Mouse (Mus musculus): Measurements from ENCODE around the gene Zfp592. TPM values are rescaled to one million over a fixed set of nuclear protein-coding genes. Genes with fewer than 3 reads are reported as not detected.
A peak's percentile ranks its signal among the peaks of the same experiment; 100 is the strongest.

The Zfp592 gene
- total and polyA plus RNA-seq, 2 experiments from 2014 or later, result 4.3 to 30.9 TPM

- TF ChIP-seq CTCF (IDR thresholded peaks at IDR 0.05; ENCODE audit: low read depth), result no peak
- Histone ChIP-seq H3K9ac (replicated peaks; ENCODE audit: low read length) (no peak overlapping the region), H3K27ac (no peak overlapping the region), H3K9me3 (ENCODE audit: low read length) (no peaks in the 10 kb centered on the region), H3K36me3 (ENCODE audit: insufficient read depth, low read length) (no peaks in the 10 kb centered on the region), H3K4me2 (ENCODE audit: low read depth, low read length) (no peak overlapping the region), H3K4me3 (ENCODE audit: low read length) (no peak overlapping the region), H3K4me1 (ENCODE audit: insufficient read depth, low read length) (no peaks in the 10 kb centered on the region), H3K27me3 (ENCODE audit: insufficient read depth, low read length) (no peaks in the 10 kb centered on the region)
- peak; percentile 17 for DNase-seq (ENCODE audit: low spot score)
- WGBS, result 76% methylated on average over 11 of the region's 11 CpGs
- ATAC-seq, result no peak
Observed at GRCm38 (mm10) chr7:80980566-80980965, 12.9 kb upstream of the Zfp592 start.

DNA sequence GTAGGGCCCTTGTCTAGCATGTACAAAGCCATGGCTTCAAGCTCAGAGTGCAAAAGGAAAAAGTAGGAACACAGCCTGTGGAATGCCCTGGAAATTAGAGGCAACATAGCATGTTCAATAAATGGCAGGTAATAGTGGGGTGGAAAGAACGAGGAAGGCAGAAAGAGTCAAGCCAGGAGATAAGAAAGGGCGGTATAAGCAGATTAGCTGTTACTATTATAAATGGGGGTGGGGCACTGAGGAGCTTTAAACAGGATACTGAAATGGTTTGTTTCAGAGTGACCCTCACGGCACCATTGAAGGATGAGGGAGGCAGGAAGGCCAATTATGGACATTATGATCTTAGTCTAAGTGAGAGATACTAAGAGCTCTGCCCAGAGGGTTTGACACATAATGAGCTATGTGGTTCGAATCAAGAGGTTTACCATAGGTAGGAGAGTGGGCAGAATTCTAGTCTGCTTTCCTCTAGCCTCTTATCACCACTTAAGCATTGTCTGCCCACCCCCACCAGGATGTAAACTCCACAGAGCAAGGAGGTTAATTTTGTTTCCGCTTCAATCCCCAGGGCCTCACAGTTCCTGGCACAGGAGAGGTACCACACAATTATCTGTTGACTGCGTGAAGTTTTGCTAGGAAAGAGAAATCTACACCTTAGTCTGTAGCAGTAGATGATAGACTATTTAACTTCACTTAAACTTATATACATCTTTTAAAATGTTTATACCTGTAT, 6.9 kb upstream of the Zfp592 start:
- no peaks in the 10 kb centered on the region for H3K4me1 ChIP-seq (ENCODE audit: insufficient read depth, low read length)
- H3K9me3 ChIP-seq (ENCODE audit: low read length), result no peaks in the 10 kb centered on the region
- TF ChIP-seq CTCF (IDR thresholded peaks at IDR 0.05; ENCODE audit: low read depth), result no peak
- H3K27ac ChIP-seq, result no peak overlapping the region
- H3K27me3 ChIP-seq (ENCODE audit: insufficient read depth, low read length), result no peaks in the 10 kb centered on the region
- no peaks in the 10 kb centered on the region for H3K36me3 ChIP-seq (ENCODE audit: insufficient read depth, low read length)
- no peak overlapping the region for H3K4me2 ChIP-seq (ENCODE audit: low read depth, low read length)
- DNase-seq (ENCODE audit: low spot score) (no peak), ATAC-seq (no peak)
- H3K4me3 ChIP-seq (ENCODE audit: low read length), result no peak overlapping the region
- no peak overlapping the region for H3K9ac ChIP-seq (replicated peaks; ENCODE audit: low read length)
- 63% methylated on average over 6 of the region's 6 CpGs for WGBS

DNA sequence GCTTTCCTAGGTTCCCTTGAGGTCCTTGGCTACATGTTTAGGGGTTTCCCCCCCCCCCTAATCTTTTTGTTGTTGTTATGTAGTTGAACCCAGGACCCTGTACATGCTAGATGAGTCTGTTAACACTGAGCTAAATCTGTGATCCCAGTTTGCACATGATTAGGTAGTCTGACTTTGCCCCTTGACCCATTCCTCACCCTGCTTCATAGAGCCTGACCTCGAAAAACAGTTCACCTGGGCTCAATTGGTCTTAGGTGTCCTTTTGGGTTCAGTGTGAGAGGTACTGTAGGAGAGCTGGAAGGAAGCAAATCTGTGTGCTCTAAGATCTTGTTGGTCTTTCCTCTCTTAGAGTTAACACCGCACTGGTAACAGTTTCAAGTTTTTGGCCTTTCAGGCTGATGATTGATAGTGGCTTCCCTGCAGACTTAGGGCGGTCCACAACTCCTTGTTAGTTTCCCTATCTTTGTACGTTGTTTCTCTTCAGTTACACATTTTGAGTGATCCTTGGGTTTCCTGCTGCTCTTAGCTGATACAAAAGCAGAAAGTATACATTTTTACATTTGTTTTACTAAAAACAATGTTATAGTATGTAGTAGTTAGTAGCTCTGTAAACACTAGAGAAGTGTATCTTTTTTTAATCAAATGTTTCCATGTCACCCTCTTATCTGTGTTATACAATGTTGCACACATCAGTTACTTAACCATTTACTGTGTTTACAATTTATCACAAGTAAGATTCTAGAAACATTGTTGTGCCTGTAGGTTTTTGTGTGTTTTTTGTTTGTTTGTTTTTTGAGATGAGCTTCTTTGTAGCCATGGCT, 5.5 kb upstream of the Zfp592 start:
- ATAC-seq, result no peak
- H3K4me3 ChIP-seq (ENCODE audit: low read length), result no peak overlapping the region
- WGBS, result 77% methylated on average over 4 of the region's 4 CpGs

GRCm38 (mm10) chr7:80990276-80990675, 3.2 kb upstream of the Zfp592 start:
- H3K4me3 ChIP-seq (ENCODE audit: low read length), result no peak overlapping the region
- DNase-seq (ENCODE audit: low spot score) (no peak), ATAC-seq (no peak)
- H3K4me1 ChIP-seq (ENCODE audit: insufficient read depth, low read length), result peaks cover 6% of the 10 kb centered on the region
- H3K27ac ChIP-seq, result no peak overlapping the region
- TF ChIP-seq CTCF (IDR thresholded peaks at IDR 0.05; ENCODE audit: low read depth), result no peak
- no peaks in the 10 kb centered on the region for H3K9me3 ChIP-seq (ENCODE audit: low read length)
- WGBS, result 95% methylated on average over 6 of the region's 6 CpGs
- no peak overlapping the region for H3K4me2 ChIP-seq (ENCODE audit: low read depth, low read length)
- no peaks in the 10 kb centered on the region for H3K36me3 ChIP-seq (ENCODE audit: insufficient read depth, low read length)
- no peaks in the 10 kb centered on the region for H3K27me3 ChIP-seq (ENCODE audit: insufficient read depth, low read length)
- no peak overlapping the region for H3K9ac ChIP-seq (replicated peaks; ENCODE audit: low read length)

More for the DNA sequence above, 5.5 kb upstream of the Zfp592 start:
- no peak for TF ChIP-seq CTCF (IDR thresholded peaks at IDR 0.05; ENCODE audit: low read depth)
- Histone ChIP-seq H3K36me3 (ENCODE audit: insufficient read depth, low read length) (no peaks in the 10 kb centered on the region), H3K4me1 (ENCODE audit: insufficient read depth, low read length) (peaks cover 5% of the 10 kb centered on the region; the same call in 1 of the 2 replicates), H3K27me3 (ENCODE audit: insufficient read depth, low read length) (no peaks in the 10 kb centered on the region), H3K27ac (no peak overlapping the region), H3K9me3 (ENCODE audit: low read length) (no peaks in the 10 kb centered on the region), H3K4me2 (ENCODE audit: low read depth, low read length) (no peak overlapping the region), H3K9ac (replicated peaks; ENCODE audit: low read length) (no peak overlapping the region)
- DNase-seq (ENCODE audit: low spot score), result no peak

GRCm38 (mm10) chr7:80991589-80991988, 1.9 kb upstream of the Zfp592 start:
- DNase-seq (ENCODE audit: low spot score) (no peak), ATAC-seq (no peak)
- no peak overlapping the region for H3K4me3 ChIP-seq (ENCODE audit: low read length)
- peaks cover 8% of the 10 kb centered on the region for H3K4me1 ChIP-seq (ENCODE audit: insufficient read depth, low read length)
- 93% methylated on average over 5 of the region's 5 CpGs for WGBS
- no peaks in the 10 kb centered on the region for H3K36me3 ChIP-seq (ENCODE audit: insufficient read depth, low read length)
- H3K9me3 ChIP-seq (ENCODE audit: low read length), result no peaks in the 10 kb centered on the region
- no peaks in the 10 kb centered on the region for H3K27me3 ChIP-seq (ENCODE audit: insufficient read depth, low read length)
- TF ChIP-seq CTCF (IDR thresholded peaks at IDR 0.05; ENCODE audit: low read depth), result no peak
- 0 out of 2 replicates have a peak overlapping the region, but pooled peaks have one; percentile 87 for H3K4me2 ChIP-seq (ENCODE audit: low read depth, low read length)
- H3K9ac ChIP-seq (replicated peaks; ENCODE audit: low read length), result no peak overlapping the region
- H3K27ac ChIP-seq, result no peak overlapping the region

- 77% methylated on average over 6 of the region's 6 CpGs for WGBS
- ATAC-seq, result no peak
- no peaks in the 10 kb centered on the region for H3K27me3 ChIP-seq (ENCODE audit: insufficient read depth, low read length)
- H3K4me2 ChIP-seq (ENCODE audit: low read depth, low read length), result peak overlapping the region; percentile 87
- no peaks in the 10 kb centered on the region for H3K36me3 ChIP-seq (ENCODE audit: insufficient read depth, low read length)
- no peak for TF ChIP-seq CTCF (IDR thresholded peaks at IDR 0.05; ENCODE audit: low read depth)
- peaks cover 8% of the 10 kb centered on the region for H3K4me1 ChIP-seq (ENCODE audit: insufficient read depth, low read length)
- no peak for DNase-seq (ENCODE audit: low spot score)
- H3K27ac ChIP-seq, result no peak overlapping the region
- peak overlapping the region; percentile 98; the same call in 1 of the 2 replicates for H3K9ac ChIP-seq (replicated peaks; ENCODE audit: low read length)
- no peaks in the 10 kb centered on the region for H3K9me3 ChIP-seq (ENCODE audit: low read length)
- peak overlapping the region; percentile 94 for H3K4me3 ChIP-seq (ENCODE audit: low read length)
Observed at GRCm38 (mm10) chr7:80992063-80992462, 1.4 kb upstream of the Zfp592 start.
